17 mouse cellular contexts compared by ENCODE assay signal in the genomic region with DNA sequence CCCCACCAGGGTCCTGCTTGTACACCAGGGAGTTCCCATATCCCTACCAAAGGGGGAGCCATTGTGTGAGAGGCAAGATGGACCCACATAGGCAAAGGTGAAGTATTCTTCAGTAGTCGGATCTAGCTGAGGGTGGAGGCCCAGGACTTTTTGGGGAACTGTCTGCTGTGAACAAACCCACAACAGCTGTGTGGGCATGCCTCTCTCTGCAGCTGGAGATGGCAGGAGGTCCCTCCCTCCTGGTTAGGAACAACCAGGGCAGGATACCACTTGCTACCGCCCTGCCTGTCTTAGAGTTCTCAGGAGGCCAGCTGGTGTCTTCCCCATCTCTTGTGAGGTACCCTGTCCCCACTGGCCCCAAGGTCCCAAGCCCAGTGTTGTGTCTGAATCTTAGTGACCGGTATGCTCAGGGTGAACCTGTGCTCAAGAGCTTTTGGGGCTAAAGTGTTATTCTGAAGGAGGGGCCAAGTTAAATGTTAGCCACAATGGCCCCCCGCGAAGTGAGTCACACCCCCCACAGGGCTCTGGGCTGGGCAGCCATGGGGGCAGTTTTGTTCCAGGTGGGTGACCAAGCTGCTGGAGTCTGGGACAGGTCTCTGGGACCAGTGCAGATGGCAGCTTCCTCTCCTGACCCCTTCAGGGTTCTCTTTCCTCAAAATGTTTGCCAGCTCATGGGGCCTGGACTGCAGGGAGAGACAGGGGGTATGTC. TPM values are rescaled to one million over a fixed set of nuclear protein-coding genes. Genes with fewer than 3 reads are reported as not detected.
DNase-seq lines count a peak whose midpoint lies in the region; ATAC-seq lines count a peak whose summit lies in the region.
"Had no signal": no experiment of that assay in that cellular context is flagged by ENCODE, and none has a peak within 500 bp of the region (broad histone marks: within the 10 kb centered on the region; RNA-seq: fewer than 3 reads in every experiment).

No protein-coding gene starts in this region.

- no peak overlapping the region for H3K4me3 ChIP-seq in kidney, embryonic 14.5 days (ENCODE audit: low read length)
- no peak overlapping the region for H3K4me3 ChIP-seq in kidney, embryonic 15.5 days (replicated peaks)
- H3K4me3 ChIP-seq in stomach, embryonic 15.5 days (replicated peaks) = no peak overlapping the region
- H3K4me3 ChIP-seq: forebrain, embryonic 15.5 days; limb, embryonic 10.5 days; liver, embryonic 15.5 days; neural tube, embryonic 13.5 days had no signal

- no peaks in the 10 kb centered on the region for H3K9me3 ChIP-seq in kidney, embryonic 14.5 days (ENCODE audit: control insufficient read depth, low read length)
- no peaks in the 10 kb centered on the region for H3K9me3 ChIP-seq in kidney, embryonic 15.5 days (replicated peaks)
- H3K9me3 ChIP-seq in stomach, embryonic 15.5 days = no peaks in the 10 kb centered on the region
- H3K9me3 ChIP-seq: forebrain, embryonic 15.5 days; limb, embryonic 10.5 days; liver, embryonic 15.5 days; neural tube, embryonic 13.5 days had no signal

- no peak for ATAC-seq in kidney, embryonic 14.5 days (ENCODE audit: low FRiP score, low TSS enrichment)
- ATAC-seq in kidney, embryonic 15.5 days (replicated peaks; ENCODE audit: low FRiP score) = peak; percentile 40; the same call in 1 of the 2 replicates
- no peak for ATAC-seq in stomach, embryonic 15.5 days (ENCODE audit: insufficient read depth, low FRiP score, low read depth)
- no peak for ATAC-seq in megakaryocyte, adult 5-6 weeks (ENCODE audit: poor library complexity, severe bottlenecking)
- ATAC-seq: forebrain, embryonic 15.5 days; midbrain, embryonic 16.5 days had no signal

- H3K27me3 ChIP-seq in kidney, embryonic 14.5 days (ENCODE audit: control insufficient read depth, insufficient read depth, low read length) = peaks cover 12% of the 10 kb centered on the region
- H3K27me3 ChIP-seq in kidney, embryonic 15.5 days = peaks cover 28% of the 10 kb centered on the region
- H3K27me3 ChIP-seq in stomach, embryonic 15.5 days (replicated peaks) = peaks cover 18% of the 10 kb centered on the region; the same call in 1 of the 2 replicates

- no peak overlapping the region for H3K4me2 ChIP-seq in kidney, embryonic 14.5 days (replicated peaks; ENCODE audit: low read depth, low read length)
- H3K4me2 ChIP-seq in kidney, embryonic 15.5 days = no peak overlapping the region
- no peak overlapping the region for H3K4me2 ChIP-seq in stomach, embryonic 15.5 days
- H3K4me2 ChIP-seq: forebrain, embryonic 15.5 days; liver, embryonic 15.5 days; neural tube, embryonic 13.5 days had no signal

- DNase-seq in kidney, adult 11 months = peak; percentile 89
- no peak for DNase-seq in left cerebral cortex, adult 8-10 months (ENCODE audit: low spot score in 2 of 2)
- no peak for DNase-seq in T-cell, adult 2 months (ENCODE audit: low spot score)
- no peak for DNase-seq in B cell, adult 2 months
- DNase-seq: adrenal gland, postnatal 10 days; cerebellum, postnatal 14 days; gastrocnemius, postnatal 10 days; lung, postnatal 4 days had no signal

- peaks cover 4% of the 10 kb centered on the region for H3K4me1 ChIP-seq in kidney, embryonic 14.5 days (ENCODE audit: control insufficient read depth, insufficient read depth, low read length)
- peaks cover 41% of the 10 kb centered on the region for H3K4me1 ChIP-seq in kidney, embryonic 15.5 days
- H3K4me1 ChIP-seq in stomach, embryonic 15.5 days = peaks cover 22% of the 10 kb centered on the region; the same call in 1 of the 2 replicates

- no peaks in the 10 kb centered on the region for H3K36me3 ChIP-seq in kidney, embryonic 14.5 days (ENCODE audit: control insufficient read depth, insufficient read depth, low read length)
- no peaks in the 10 kb centered on the region for H3K36me3 ChIP-seq in kidney, embryonic 15.5 days
- H3K36me3 ChIP-seq in stomach, embryonic 15.5 days = no peaks in the 10 kb centered on the region
- H3K36me3 ChIP-seq: forebrain, embryonic 15.5 days; limb, embryonic 10.5 days; liver, embryonic 15.5 days; neural tube, embryonic 13.5 days had no signal

- no peak overlapping the region for H3K9ac ChIP-seq in kidney, embryonic 14.5 days (ENCODE audit: low read depth, low read length)
- H3K9ac ChIP-seq in kidney, embryonic 15.5 days = no peak overlapping the region
- H3K9ac ChIP-seq in stomach, embryonic 15.5 days = no peak overlapping the region
- H3K9ac ChIP-seq: forebrain, embryonic 15.5 days; liver, embryonic 15.5 days; neural tube, embryonic 13.5 days had no signal

- no peak overlapping the region for H3K27ac ChIP-seq in kidney, embryonic 14.5 days (ENCODE audit: low read depth, low read length)
- H3K27ac ChIP-seq in kidney, embryonic 15.5 days = peak overlapping the region; percentile 41
- peak overlapping the region; percentile 86 for H3K27ac ChIP-seq in stomach, embryonic 15.5 days
- H3K27ac ChIP-seq: forebrain, embryonic 15.5 days; liver, embryonic 15.5 days; neural tube, embryonic 13.5 days had no signal

- WGBS in kidney, embryonic 14.5 days = 74% methylated on average over 5 of the region's 5 CpGs
- 68% methylated on average over 5 of the region's 5 CpGs for WGBS in kidney, embryonic 15.5 days
- WGBS in stomach, embryonic 15.5 days = 75% methylated on average over 5 of the region's 5 CpGs

RNA-seq across cellular contexts. Expression of a gene that starts 4.6 kb away (rescaled TPM):
- 12.1 and 19.5 TPM in 2 replicates for polyA plus RNA-seq in kidney, embryonic 14.5 days (2014; fragmentation: Nextera tagmentation; extraction: Ambion mirVana)
- 21.7 and 22.1 TPM in 2 replicates for polyA plus RNA-seq in kidney, embryonic 15.5 days (2015; fragmentation: Nextera tagmentation; extraction: Ambion mirVana)
- polyA plus RNA-seq in stomach, embryonic 15.5 days (2015; fragmentation: Nextera tagmentation; extraction: Ambion mirVana) = 95.0 and 97.1 TPM in 2 replicates
- 1 to 10 TPM in 2 of 4 experiments, under 1 TPM in 2; 0.68 to 1.2 (median 1.1) TPM for total RNA-seq in left cerebral cortex, adult 8-10 months (2022)
- total RNA-seq in megakaryocyte, adult 5-6 weeks (2015) = not detected in 2 replicates
- total RNA-seq in megakaryocyte, adult 5-6 weeks (2017) = not detected in 2 replicates

RNA-seq across cellular contexts. Expression of a gene that starts 22.3 kb away (rescaled TPM):
- 2.0 and 2.3 TPM in 2 replicates for polyA plus RNA-seq in kidney, embryonic 14.5 days (2014; fragmentation: Nextera tagmentation; extraction: Ambion mirVana)
- polyA plus RNA-seq in kidney, embryonic 15.5 days (2015; fragmentation: Nextera tagmentation; extraction: Ambion mirVana) = 22.2 and 39.9 TPM in 2 replicates
- 18.7 and 25.8 TPM in 2 replicates for polyA plus RNA-seq in stomach, embryonic 15.5 days (2015; fragmentation: Nextera tagmentation; extraction: Ambion mirVana)
- total RNA-seq in left cerebral cortex, adult 8-10 months (2022) = 10 to 100 TPM; 11.8 to 18.8 (median 13.4) TPM
- total RNA-seq in megakaryocyte, adult 5-6 weeks (2015) = not detected in 2 replicates
- total RNA-seq in megakaryocyte, adult 5-6 weeks (2017) = not detected in 2 replicates

RNA-seq across cellular contexts. Expression of a gene that starts 34.6 kb away (rescaled TPM):
- 18.3 and 20.3 TPM in 2 replicates for polyA plus RNA-seq in kidney, embryonic 14.5 days (2014; fragmentation: Nextera tagmentation; extraction: Ambion mirVana)
- polyA plus RNA-seq in kidney, embryonic 15.5 days (2015; fragmentation: Nextera tagmentation; extraction: Ambion mirVana) = 36.1 and 56.2 TPM in 2 replicates
- polyA plus RNA-seq in stomach, embryonic 15.5 days (2015; fragmentation: Nextera tagmentation; extraction: Ambion mirVana) = 8.8 and 15.3 TPM in 2 replicates
- total RNA-seq in left cerebral cortex, adult 8-10 months (2022) = 1 to 10 TPM; 3.7 to 7.8 (median 4.2) TPM
- total RNA-seq in megakaryocyte, adult 5-6 weeks (2015) = 0.36 and 0.45 TPM in 2 replicates
- not detected in 2 replicates for total RNA-seq in megakaryocyte, adult 5-6 weeks (2017)

RNA-seq across cellular contexts. Expression of a gene that starts 47.9 kb away (rescaled TPM):
- 85.6 and 102 TPM in 2 replicates for polyA plus RNA-seq in kidney, embryonic 14.5 days (2014; fragmentation: Nextera tagmentation; extraction: Ambion mirVana)
- polyA plus RNA-seq in kidney, embryonic 15.5 days (2015; fragmentation: Nextera tagmentation; extraction: Ambion mirVana) = 79.5 and 86.2 TPM in 2 replicates
- polyA plus RNA-seq in stomach, embryonic 15.5 days (2015; fragmentation: Nextera tagmentation; extraction: Ambion mirVana) = 79.8 and 95.3 TPM in 2 replicates
- total RNA-seq in left cerebral cortex, adult 8-10 months (2022) = 10 to 100 TPM; 20.7 to 22.0 (median 21.7) TPM
- 0.75 TPM in 1 of 2 replicates, not detected in the other for total RNA-seq in megakaryocyte, adult 5-6 weeks (2015)
- 0.22 and 1.2 TPM in 2 replicates for total RNA-seq in megakaryocyte, adult 5-6 weeks (2017)
